Comparison of ENCODE assay signal across 8 mouse cellular contexts in genomic region chr19:10457484-10457800, GRCm38 (mm10). TPM values are rescaled to one million over a fixed set of nuclear protein-coding genes. Genes with fewer than 3 reads are reported as not detected.
DNase-seq lines count a peak whose midpoint lies in the region; ATAC-seq and TF ChIP-seq lines count a peak whose summit lies in the region.

No protein-coding gene starts in this region.

- TF ChIP-seq EP300 in heart, postnatal 0 days (IDR thresholded peaks at IDR 0.05; ENCODE audit: low read depth): no peak

- WGBS in heart, postnatal 0 days: under 1% methylated on average over 34 of the region's 34 CpGs
- 0% methylated on average over 34 of the region's 34 CpGs for WGBS in stomach, embryonic 14.5 days

- peak; percentile 71 for DNase-seq in right cerebral cortex, postnatal 14 days
- no peak for DNase-seq in right cerebral cortex, postnatal 36 days (ENCODE audit: low spot score in 2 of 2)
- DNase-seq in embryo, embryonic 10 days (ENCODE audit: low spot score): peak; percentile 95
- no peak for DNase-seq in heart, postnatal 0 days (ENCODE audit: low spot score)
- peak; percentile 60 to 79 for DNase-seq in kidney, postnatal 36 days
- peak; percentile 67 for DNase-seq in lung, postnatal 36 days

- TF ChIP-seq CTCF in heart, postnatal 0 days (IDR thresholded peaks at IDR 0.05; ENCODE audit: low read depth): no peak

- H3K36me3 ChIP-seq in heart, postnatal 0 days (replicated peaks; ENCODE audit: control insufficient read depth, insufficient read depth, low read length): no peaks in the 10 kb centered on the region
- no peaks in the 10 kb centered on the region for H3K36me3 ChIP-seq in stomach, embryonic 14.5 days (ENCODE audit: control insufficient read depth, insufficient read depth, low read length)

- H3K9me3 ChIP-seq in heart, postnatal 0 days (replicated peaks; ENCODE audit: control insufficient read depth, low read length): no peaks in the 10 kb centered on the region
- no peaks in the 10 kb centered on the region for H3K9me3 ChIP-seq in stomach, embryonic 14.5 days (ENCODE audit: control insufficient read depth, low read depth, low read length)

- no peak overlapping the region for H3K27ac ChIP-seq in heart, postnatal 0 days (ENCODE audit: low read depth)
- no peak overlapping the region for H3K27ac ChIP-seq in stomach, embryonic 14.5 days (ENCODE audit: low read length)

- H3K4me2 ChIP-seq in heart, postnatal 0 days (ENCODE audit: low read depth, low read length): peak overlapping the region; percentile 57
- H3K4me2 ChIP-seq in stomach, embryonic 14.5 days (replicated peaks; ENCODE audit: low read depth, low read length): peak overlapping the region; percentile 75

- H3K9ac ChIP-seq in heart, postnatal 0 days (replicated peaks; ENCODE audit: low read depth, low read length): no peak overlapping the region
- H3K9ac ChIP-seq in stomach, embryonic 14.5 days (replicated peaks; ENCODE audit: low read depth, low read length): peak overlapping the region; percentile 10; the same call in 1 of the 2 replicates

- no peaks in the 10 kb centered on the region for H3K4me1 ChIP-seq in heart, postnatal 0 days (ENCODE audit: control insufficient read depth, insufficient read depth)
- no peaks in the 10 kb centered on the region; the same call in 1 of the 2 replicates for H3K4me1 ChIP-seq in stomach, embryonic 14.5 days (ENCODE audit: control insufficient read depth, insufficient read depth, low read length)

- ATAC-seq in heart, postnatal 0 days (ENCODE audit: insufficient read depth, low read depth): peak; percentile 27
- ATAC-seq in stomach, embryonic 14.5 days (ENCODE audit: insufficient number of reproducible peaks, insufficient read depth, low FRiP score, low read depth): peak; percentile 87
- ATAC-seq in erythroblast, adult 5-6 weeks (replicated peaks; ENCODE audit: low FRiP score, poor library complexity, severe bottlenecking): no peak

- peaks cover 96% of the 10 kb centered on the region for H3K27me3 ChIP-seq in heart, postnatal 0 days (ENCODE audit: control insufficient read depth, insufficient read depth, low read length)
- peaks cover 29% of the 10 kb centered on the region for H3K27me3 ChIP-seq in stomach, embryonic 14.5 days (ENCODE audit: control insufficient read depth, insufficient read depth, low read length)

- H3K4me3 ChIP-seq in heart, postnatal 0 days (ENCODE audit: low read depth, low read length): peak overlapping the region; percentile 38
- peak overlapping the region; percentile 43 for H3K4me3 ChIP-seq in stomach, embryonic 14.5 days (ENCODE audit: low read depth, low read length)

RNA-seq across cellular contexts. Expression of gene Lrrc10b, which starts 0.2 kb away (rescaled TPM):
- total RNA-seq in heart, postnatal 0 days (2014; rRNA removed; ENCODE audit: low replicate concordance): 1.9 TPM in 1 of 2 replicates, not detected in the other
- 0.08 and 0.18 TPM in 2 replicates for polyA plus RNA-seq in heart, postnatal 0 days (2015; fragmentation: Nextera tagmentation; extraction: Ambion mirVana)
- polyA plus RNA-seq in stomach, embryonic 14.5 days (2014; fragmentation: Nextera tagmentation; extraction: Ambion mirVana): 0.42 and 0.66 TPM in 2 replicates
- not detected in 2 replicates for total RNA-seq in erythroblast, adult 5-6 weeks (2015; ENCODE audit: low replicate concordance)
- total RNA-seq in erythroblast, adult 5-6 weeks (2017; ENCODE audit: low replicate concordance): not detected in 2 replicates

RNA-seq across cellular contexts. Expression of gene Ppp1r32, which starts 25.3 kb away (rescaled TPM):
- total RNA-seq in heart, postnatal 0 days (2014; rRNA removed; ENCODE audit: low replicate concordance): 0.19 TPM in 1 of 2 replicates, not detected in the other
- polyA plus RNA-seq in heart, postnatal 0 days (2015; fragmentation: Nextera tagmentation; extraction: Ambion mirVana): 0.14 TPM in 2 replicates
- 0.17 TPM in 1 of 2 replicates, not detected in the other for polyA plus RNA-seq in stomach, embryonic 14.5 days (2014; fragmentation: Nextera tagmentation; extraction: Ambion mirVana)
- total RNA-seq in erythroblast, adult 5-6 weeks (2015; ENCODE audit: low replicate concordance): not detected in 2 replicates
- 0.94 TPM in 1 of 2 replicates, not detected in the other for total RNA-seq in erythroblast, adult 5-6 weeks (2017; ENCODE audit: low replicate concordance)

Comparison
In these comparisons a context has a peak if more than half of its experiments do, and no peak if none do; other contexts are left out.
1. DNase-seq: peak in right cerebral cortex, postnatal 14 days (single experiment), embryo, embryonic 10 days (single experiment), kidney, postnatal 36 days (2 of 2) and lung, postnatal 36 days (single experiment); none in right cerebral cortex, postnatal 36 days (0 of 2) and heart, postnatal 0 days (single experiment).